Mouse (Mus musculus) midbrain, embryonic 14.5 days (tissue): ENCODE measurements at regions not wholly inside any gene's neighbourhood (a gene's known extent, or its start where the extent isn't known, plus 50 kb on each side); places are given as distances from the start of the nearest gene placed in this dataset.
A peak's percentile ranks its signal among the peaks of the same experiment; 100 is the strongest.

Experiments used
- ATAC-seq: fragments of 200-750 bp; cut with Nextera tagmentation; 2 replicates; pipeline ENCODE4 v1.8.0; 2017; ENCODE audit warnings: moderate number of reproducible peaks, moderate library complexity; ENCODE audit not compliant: low FRiP score, low TSS enrichment
- DNase-seq: peaks from one replicate; pipeline ENCODE4 v3.0.0-alpha.2; 2015
- H3K27ac ChIP-seq: fragments of 300-500 bp; sonication (generic); replicated peaks from 2 replicates; pipeline ENCODE4 v1.5.1; 2014; ENCODE audit warnings: mild to moderate bottlenecking, low read depth, low read length, moderate library complexity
- H3K27me3 ChIP-seq: fragments of 300-500 bp; sonication (generic); 2 replicates; pipeline ENCODE4 v1.6.1; 2014; ENCODE audit warnings: low read length, control low read depth, mixed read lengths; ENCODE audit not compliant: control insufficient read depth, insufficient read depth
- H3K36me3 ChIP-seq: fragments of 300-500 bp; sonication (generic); 2 replicates; pipeline ENCODE4 v1.6.1; 2014; ENCODE audit warnings: low read length, control low read depth; ENCODE audit not compliant: control insufficient read depth, insufficient read depth
- H3K4me1 ChIP-seq: fragments of 300-500 bp; sonication (generic); 2 replicates; pipeline ENCODE4 v1.6.1; 2014; ENCODE audit warnings: mild to moderate bottlenecking, antibody characterized with exemption, low read length, control low read depth; ENCODE audit not compliant: control insufficient read depth, insufficient read depth
- H3K4me2 ChIP-seq: fragments of 300-500 bp; sonication (generic); 2 replicates; pipeline ENCODE4 v1.6.1; 2014; ENCODE audit warnings: mild to moderate bottlenecking, low read length, moderate library complexity
- H3K4me3 ChIP-seq: fragments of 300-500 bp; sonication (generic); replicated peaks from 2 replicates; pipeline ENCODE4 v1.5.1; 2014; ENCODE audit warnings: low read depth, low read length
- H3K9ac ChIP-seq: fragments of 300-500 bp; sonication (generic); replicated peaks from 2 replicates; pipeline ENCODE4 v1.6.1; 2014; ENCODE audit warnings: mild to moderate bottlenecking, low read length, moderate library complexity
- H3K9me3 ChIP-seq: fragments of 300-500 bp; sonication (generic); 2 replicates; pipeline ENCODE4 v1.6.1; 2016; ENCODE audit warnings: low read length, control low read depth, mixed read lengths; ENCODE audit not compliant: control insufficient read depth
- WGBS: fragments of 180-500 bp; shearing (Covaris S2); extraction: QIAGEN DNeasy Blood & Tissue Kit; methylation state at CpG from one replicate; pipeline ENCODE4 v1.1.7; 2014; 5-methylcytosine and 5-hydroxymethylcytosine counted together

DNA sequence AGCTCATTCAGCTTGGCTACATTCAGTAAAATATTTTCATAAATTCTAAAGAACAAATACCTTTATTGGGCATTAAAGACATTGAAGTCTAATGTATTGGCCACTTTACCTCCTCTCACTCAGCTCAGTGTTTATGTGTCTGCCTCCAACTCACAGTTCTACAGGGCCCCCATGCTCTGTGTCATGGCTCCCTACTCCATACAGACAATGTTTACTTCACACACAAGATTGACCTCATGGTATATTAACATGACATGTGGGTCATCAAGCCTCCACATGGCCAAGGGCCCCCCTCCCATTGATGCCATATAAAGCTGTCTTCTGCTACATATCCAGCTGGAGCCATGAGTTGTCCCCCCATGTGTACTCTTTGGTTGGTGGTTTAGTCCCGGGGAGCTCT lies 419.8 kb upstream of the A1bg start:
- 97% methylated on average over 1 of the region's 1 CpGs for WGBS
- Histone ChIP-seq H3K9me3 (no peaks in the 10 kb centered on the region), H3K36me3 (no peaks in the 10 kb centered on the region), H3K4me2 (no peak overlapping the region), H3K4me3 (no peak overlapping the region), H3K27ac (no peak overlapping the region), H3K9ac (no peak overlapping the region), H3K4me1 (no peaks in the 10 kb centered on the region), H3K27me3 (no peaks in the 10 kb centered on the region)
- ATAC-seq (no peak), DNase-seq (no peak)

DNA sequence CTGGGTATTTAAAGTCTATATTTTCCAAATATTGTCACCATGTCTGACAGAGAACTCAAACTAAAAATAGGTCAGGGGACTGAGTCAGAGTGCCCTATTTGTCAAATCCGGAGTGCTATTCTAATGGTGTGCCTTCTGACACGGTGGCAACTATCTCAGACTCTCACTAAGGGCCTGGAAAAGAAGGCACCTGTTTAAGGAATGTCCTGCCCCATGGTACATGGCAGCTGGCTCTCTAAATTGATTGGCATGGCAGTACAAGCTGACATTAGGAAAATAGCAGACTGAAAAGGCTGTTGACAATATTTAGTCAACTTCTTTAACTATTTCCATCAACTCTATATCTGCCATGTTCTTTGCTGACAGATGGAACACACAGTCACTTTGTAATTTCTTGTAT lies 405.1 kb upstream of the A1bg start:
- Histone ChIP-seq H3K9ac (no peak overlapping the region), H3K4me3 (no peak overlapping the region), H3K27me3 (no peaks in the 10 kb centered on the region), H3K27ac (no peak overlapping the region), H3K4me2 (no peak overlapping the region), H3K4me1 (no peaks in the 10 kb centered on the region), H3K9me3 (no peaks in the 10 kb centered on the region), H3K36me3 (no peaks in the 10 kb centered on the region)
- ATAC-seq: no peak
- DNase-seq: no peak
- WGBS: 90% methylated on average over 2 of the region's 2 CpGs

- 92% methylated on average over 7 of the region's 7 CpGs for WGBS
- Histone ChIP-seq H3K27ac (no peak overlapping the region), H3K4me2 (no peak overlapping the region), H3K4me1 (no peaks in the 10 kb centered on the region), H3K36me3 (no peaks in the 10 kb centered on the region), H3K9me3 (no peaks in the 10 kb centered on the region), H3K4me3 (no peak overlapping the region), H3K27me3 (no peaks in the 10 kb centered on the region), H3K9ac (no peak overlapping the region)
- DNase-seq (no peak), ATAC-seq (no peak)
Measured at GRCm38 (mm10) chr15:61322243-61322642, 399.4 kb upstream of the A1bg start.

GRCm38 (mm10) chr15:61309452-61310165 lies 386.8 kb upstream of the A1bg start:
- Histone ChIP-seq H3K9me3 (no peaks in the 10 kb centered on the region), H3K4me1 (no peaks in the 10 kb centered on the region), H3K9ac (no peak overlapping the region), H3K4me2 (no peak overlapping the region), H3K4me3 (no peak overlapping the region), H3K36me3 (no peaks in the 10 kb centered on the region), H3K27ac (no peak overlapping the region), H3K27me3 (no peaks in the 10 kb centered on the region)
- 79% methylated on average over 6 of the region's 6 CpGs for WGBS
- ATAC-seq (no peak), DNase-seq (no peak)

- no peak overlapping the region for H3K4me3 ChIP-seq
- no peak overlapping the region for H3K9ac ChIP-seq
- no peak for DNase-seq
- no peak overlapping the region for H3K4me2 ChIP-seq
- no peaks in the 10 kb centered on the region for H3K9me3 ChIP-seq
- no peaks in the 10 kb centered on the region for H3K27me3 ChIP-seq
- ATAC-seq: no peak
- H3K36me3 ChIP-seq: no peaks in the 10 kb centered on the region
- 89% methylated on average over 4 of the region's 4 CpGs for WGBS
- H3K27ac ChIP-seq: no peak overlapping the region
- no peaks in the 10 kb centered on the region for H3K4me1 ChIP-seq
Measured at GRCm38 (mm10) chr15:61308936-61309335, 386.1 kb upstream of the A1bg start.

- peak; percentile 24 for DNase-seq
- H3K9ac ChIP-seq: no peak overlapping the region
Measured at GRCm38 (mm10) chr15:61304546-61304945, 381.7 kb upstream of the A1bg start.

GRCm38 (mm10) chr15:61299796-61300195 lies 377.0 kb upstream of the A1bg start:
- H3K27ac ChIP-seq: no peak overlapping the region
- no peak for DNase-seq
- no peaks in the 10 kb centered on the region for H3K9me3 ChIP-seq
- H3K36me3 ChIP-seq: no peaks in the 10 kb centered on the region
- 94% methylated on average over 6 of the region's 6 CpGs for WGBS
- H3K4me1 ChIP-seq: no peaks in the 10 kb centered on the region
- H3K4me3 ChIP-seq: no peak overlapping the region
- H3K9ac ChIP-seq: no peak overlapping the region
- no peak for ATAC-seq
- no peaks in the 10 kb centered on the region for H3K27me3 ChIP-seq
- H3K4me2 ChIP-seq: no peak overlapping the region

More at GRCm38 (mm10) chr15:61304546-61304945, 381.7 kb upstream of the A1bg start:
- no peaks in the 10 kb centered on the region for H3K4me1 ChIP-seq
- 51% methylated on average over 3 of the region's 3 CpGs for WGBS
- no peak overlapping the region for H3K4me3 ChIP-seq
- H3K4me2 ChIP-seq: no peak overlapping the region
- no peaks in the 10 kb centered on the region for H3K36me3 ChIP-seq
- H3K27me3 ChIP-seq: no peaks in the 10 kb centered on the region
- no peaks in the 10 kb centered on the region for H3K9me3 ChIP-seq
- H3K27ac ChIP-seq: no peak overlapping the region
- no peak for ATAC-seq

GRCm38 (mm10) chr15:61297447-61298208 lies 374.8 kb upstream of the A1bg start:
- 88% methylated on average over 5 of the region's 5 CpGs for WGBS
- no peak for DNase-seq
- no peaks in the 10 kb centered on the region for H3K9me3 ChIP-seq

DNA sequence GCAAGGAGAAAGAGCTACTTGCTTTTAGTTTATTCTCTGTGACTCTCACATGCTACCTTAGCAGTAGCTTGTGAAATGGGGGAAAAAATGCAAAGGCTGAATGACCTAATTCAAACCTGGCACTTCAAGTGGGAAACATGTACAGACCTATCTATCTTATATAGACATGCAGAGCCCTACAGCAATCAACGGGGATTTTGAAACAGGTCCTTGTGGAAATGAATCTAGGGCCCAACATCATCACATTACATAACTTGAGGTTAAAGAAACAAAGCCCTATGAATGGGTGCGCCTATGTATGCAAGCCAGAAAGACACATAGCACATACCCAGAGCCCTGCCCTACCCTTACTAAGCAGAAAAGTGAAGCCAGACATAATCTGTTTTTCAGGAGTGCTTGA lies 371.8 kb upstream of the A1bg start:
- no peak overlapping the region for H3K9ac ChIP-seq
- no peak for ATAC-seq
- no peak for DNase-seq
- H3K27me3 ChIP-seq: no peaks in the 10 kb centered on the region
- H3K4me1 ChIP-seq: no peaks in the 10 kb centered on the region
- H3K27ac ChIP-seq: no peak overlapping the region
- H3K36me3 ChIP-seq: no peaks in the 10 kb centered on the region
- no peaks in the 10 kb centered on the region for H3K9me3 ChIP-seq
- no peak overlapping the region for H3K4me2 ChIP-seq
- WGBS: 92% methylated on average over 2 of the region's 2 CpGs
- H3K4me3 ChIP-seq: no peak overlapping the region

More at GRCm38 (mm10) chr15:61297447-61298208, 374.8 kb upstream of the A1bg start:
- H3K36me3 ChIP-seq: no peaks in the 10 kb centered on the region
- no peak for ATAC-seq
- no peak overlapping the region for H3K9ac ChIP-seq
- no peak overlapping the region for H3K27ac ChIP-seq
- H3K4me3 ChIP-seq: no peak overlapping the region
- H3K4me1 ChIP-seq: no peaks in the 10 kb centered on the region
- H3K4me2 ChIP-seq: no peak overlapping the region
- H3K27me3 ChIP-seq: no peaks in the 10 kb centered on the region
